Mouse (Mus musculus): Measurements from ENCODE around the gene Uqcc2.
A peak's percentile ranks its signal among the peaks of the same experiment; 100 is the strongest.

Gene Uqcc2

DNA sequence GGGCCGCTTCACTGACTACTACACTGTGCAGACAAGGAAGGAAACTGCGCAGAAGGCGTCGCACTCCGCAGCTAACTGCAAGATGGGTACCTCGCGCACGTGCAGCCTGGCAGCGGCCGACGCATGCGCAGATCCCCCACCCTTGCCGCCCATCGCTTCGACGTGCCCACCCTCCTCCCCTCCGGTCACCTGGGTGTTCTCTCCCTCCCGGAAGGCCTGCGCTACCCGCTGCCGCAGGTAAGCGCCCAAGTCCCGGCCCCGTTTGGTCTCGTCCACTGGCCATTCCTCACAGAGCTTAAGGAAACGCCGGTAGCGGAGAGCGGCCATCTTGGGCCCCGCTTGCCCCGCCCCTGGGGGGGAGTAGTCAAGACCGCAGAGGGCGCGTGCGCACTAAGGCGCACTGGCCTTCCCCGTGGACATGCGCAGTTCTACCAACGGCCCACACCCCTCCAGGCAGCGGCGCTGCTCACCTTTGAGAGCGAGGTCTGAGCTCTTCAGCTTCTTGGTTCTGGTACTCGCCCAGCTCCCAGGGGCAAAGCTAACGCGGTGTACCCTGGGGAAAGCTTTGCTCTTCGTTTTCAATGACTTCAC lies at the start of gene Uqcc2:
Uqcc2 (minus strand) TSS at position 366 of the 591 bp plus-strand sequence.
- peak; percentile 99 to 100 for DNase-seq (ENCODE audit: inconsistent age in 2 of 2, low spot score in 1 of 2)

DNA sequence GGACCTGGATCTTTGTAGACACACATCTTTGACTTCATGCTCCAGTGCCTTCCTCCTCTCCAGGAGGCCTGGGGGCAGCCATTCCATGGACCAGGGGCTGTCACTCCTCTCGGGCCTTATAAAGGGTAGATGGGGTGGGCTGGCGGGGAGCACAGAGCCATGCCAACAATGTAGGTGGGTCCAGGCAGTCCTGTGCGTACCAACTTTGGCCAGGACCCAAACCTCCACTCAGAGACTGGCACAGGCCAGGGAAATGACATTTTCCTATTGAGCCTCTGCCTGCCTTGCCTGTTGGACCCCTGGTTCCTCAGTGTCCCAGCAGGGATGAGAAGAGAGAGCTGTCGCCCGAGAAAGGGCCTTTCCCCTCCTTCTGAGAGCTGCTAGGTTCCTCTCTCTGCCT lies 48.7 kb upstream of the Uqcc2 start:
- no peak for DNase-seq (ENCODE audit: inconsistent age in 2 of 2, low spot score in 1 of 2)

DNA sequence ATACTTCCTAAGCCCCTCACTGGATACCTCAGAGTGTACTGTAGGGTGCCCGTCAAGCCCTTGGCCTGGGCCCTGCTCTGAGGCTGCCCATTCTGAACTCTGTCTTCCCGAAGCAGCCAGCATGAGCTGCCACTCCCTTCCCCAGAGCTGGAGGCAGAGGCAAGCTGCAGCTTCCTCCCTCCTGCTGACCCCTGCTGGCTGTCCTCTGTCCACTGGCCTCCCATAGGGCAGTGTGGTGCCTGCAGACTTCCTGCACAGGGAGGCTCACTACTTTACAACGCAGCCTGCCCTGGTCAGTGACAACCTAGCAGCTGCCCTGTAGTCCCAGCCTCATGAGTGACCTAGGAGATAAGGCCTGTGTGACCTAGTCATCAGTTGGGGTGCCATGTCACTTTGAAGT lies 48.0 kb upstream of the Uqcc2 start:
- DNase-seq (ENCODE audit: inconsistent age in 2 of 2, low spot score in 1 of 2), result peak in 1 of 2 experiments; percentile 69

DNA sequence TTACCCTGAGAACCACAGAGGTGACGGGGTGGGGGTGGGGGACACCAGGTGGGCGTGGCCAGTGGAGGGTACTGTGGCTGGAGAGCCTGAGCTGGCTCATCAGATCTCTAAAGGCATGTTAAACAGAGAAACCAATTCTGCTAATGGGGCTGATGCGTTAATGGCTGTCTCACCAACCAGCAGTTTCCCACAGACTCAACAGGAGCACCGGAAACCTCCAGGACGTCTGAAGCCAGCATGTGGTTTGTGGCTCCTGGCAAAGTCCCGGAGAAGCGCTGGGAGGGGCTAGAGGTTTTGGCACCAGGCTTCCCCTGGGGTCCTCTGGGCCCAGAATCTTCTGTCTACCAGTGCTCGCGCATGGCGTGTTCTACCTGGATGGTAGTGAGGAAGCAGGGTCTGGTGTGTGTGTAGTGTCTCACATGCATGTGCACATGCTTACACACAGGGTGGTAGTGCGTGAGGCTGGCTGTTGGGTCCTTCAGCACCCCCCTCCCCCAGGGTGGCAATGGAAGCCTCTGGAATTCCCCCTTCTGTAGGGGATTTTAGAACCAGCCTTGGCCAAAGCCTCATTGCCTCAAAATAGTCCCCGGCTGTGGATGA lies 46.1 kb upstream of the Uqcc2 start:
- no peak for DNase-seq (ENCODE audit: inconsistent age in 2 of 2, low spot score in 1 of 2)

- DNase-seq (ENCODE audit: inconsistent age in 2 of 2, low spot score in 1 of 2), result no peak
Observed at GRCm38 (mm10) chr17:27178427-27179177, 44.9 kb upstream of the Uqcc2 start.

DNA sequence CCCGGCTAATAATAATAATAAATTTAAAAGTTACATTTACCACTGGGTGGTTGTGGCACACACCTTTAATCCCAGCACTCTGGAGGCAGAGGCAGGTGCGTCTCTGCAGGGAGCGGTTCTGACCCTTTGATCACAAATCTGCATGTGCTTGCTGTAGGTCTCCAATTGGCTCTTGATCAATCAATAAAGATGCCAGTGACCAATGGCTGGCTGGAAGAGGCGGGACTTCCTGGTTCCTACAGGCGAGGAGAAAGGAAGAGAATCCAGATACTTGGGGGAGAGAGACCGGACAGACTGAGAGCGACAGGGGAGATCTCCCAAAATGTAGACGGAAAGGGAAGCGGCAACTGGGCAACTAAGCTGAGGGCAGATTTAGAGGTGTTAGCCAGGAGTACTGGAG lies 44.3 kb upstream of the Uqcc2 start:
- DNase-seq (ENCODE audit: inconsistent age in 2 of 2, low spot score in 1 of 2), result no peak

GRCm38 (mm10) chr17:27176754-27177153 lies 43.0 kb upstream of the Uqcc2 start:
- no peak for DNase-seq (ENCODE audit: inconsistent age in 2 of 2, low spot score in 1 of 2)

- DNase-seq (ENCODE audit: inconsistent age in 2 of 2, low spot score in 1 of 2), result no peak
Observed at GRCm38 (mm10) chr17:27176287-27176686, 42.6 kb upstream of the Uqcc2 start.

GRCm38 (mm10) chr17:27175196-27175874 lies 41.6 kb upstream of the Uqcc2 start:
- no peak for DNase-seq (ENCODE audit: inconsistent age in 2 of 2, low spot score in 1 of 2)

- DNase-seq (ENCODE audit: inconsistent age in 2 of 2, low spot score in 1 of 2), result no peak
Observed at GRCm38 (mm10) chr17:27173715-27174114, 40.0 kb upstream of the Uqcc2 start.

- DNase-seq (ENCODE audit: inconsistent age in 2 of 2, low spot score in 1 of 2), result no peak
Observed at GRCm38 (mm10) chr17:27172459-27172858, 38.7 kb upstream of the Uqcc2 start.

DNA sequence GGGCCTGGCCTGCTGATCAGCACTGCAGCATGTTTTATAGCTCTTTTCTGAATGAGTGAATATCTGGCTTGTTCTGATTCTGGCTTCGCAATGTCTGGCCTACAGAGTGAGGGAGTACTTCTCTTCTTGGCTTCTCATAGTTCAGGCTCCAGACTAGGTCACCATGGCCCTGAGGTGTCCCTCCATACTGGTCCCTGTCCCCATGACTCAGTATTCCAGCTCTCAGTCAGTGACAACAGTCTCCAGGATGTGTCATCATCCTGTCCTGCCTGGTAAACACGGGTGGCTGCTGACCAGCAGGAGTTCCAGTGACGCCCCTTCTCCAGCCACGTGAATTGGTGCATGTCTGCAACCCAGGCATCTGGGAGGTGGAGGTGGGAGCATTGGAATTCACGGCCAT lies 37.4 kb upstream of the Uqcc2 start:
- DNase-seq (ENCODE audit: inconsistent age in 2 of 2, low spot score in 1 of 2), result peak; percentile 73 to 86

DNA sequence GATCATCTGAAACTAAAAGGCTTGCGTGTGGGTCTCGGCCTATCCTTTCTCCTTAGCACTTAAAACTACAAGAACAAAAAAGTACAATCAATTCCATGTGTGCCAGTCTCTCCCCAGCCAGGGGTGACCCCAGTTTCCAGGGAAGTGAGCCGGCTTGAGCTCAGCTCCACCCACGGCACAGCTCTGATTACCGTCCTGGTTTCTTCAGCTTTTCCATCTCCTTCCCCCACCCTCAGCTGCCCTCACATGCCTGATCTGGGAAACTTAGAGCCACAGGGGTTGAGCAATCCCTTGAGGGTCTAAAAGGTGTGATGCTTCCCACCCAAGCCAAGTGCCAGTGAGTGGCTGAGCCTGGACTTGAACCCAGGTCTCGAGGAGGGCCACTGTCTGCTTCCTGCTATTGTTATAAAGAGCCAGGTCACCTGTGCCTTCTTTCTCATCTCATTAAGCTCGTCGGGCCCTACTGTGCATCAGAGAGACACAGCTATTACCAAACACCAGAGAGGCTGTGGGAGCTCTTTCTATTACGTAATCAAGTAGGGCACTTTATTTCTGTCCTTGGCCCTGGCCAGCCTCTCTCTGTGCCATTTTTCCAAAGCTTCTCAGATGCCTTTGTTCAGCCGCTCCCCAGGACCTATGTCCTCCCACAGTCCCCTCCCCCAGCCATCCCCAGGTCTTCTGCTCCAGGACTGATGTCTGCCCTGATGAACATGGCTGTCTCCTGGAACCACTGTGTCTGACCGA lies 36.4 kb upstream of the Uqcc2 start:
- peak; percentile 60 to 85 for DNase-seq (ENCODE audit: inconsistent age in 2 of 2, low spot score in 1 of 2)

DNA sequence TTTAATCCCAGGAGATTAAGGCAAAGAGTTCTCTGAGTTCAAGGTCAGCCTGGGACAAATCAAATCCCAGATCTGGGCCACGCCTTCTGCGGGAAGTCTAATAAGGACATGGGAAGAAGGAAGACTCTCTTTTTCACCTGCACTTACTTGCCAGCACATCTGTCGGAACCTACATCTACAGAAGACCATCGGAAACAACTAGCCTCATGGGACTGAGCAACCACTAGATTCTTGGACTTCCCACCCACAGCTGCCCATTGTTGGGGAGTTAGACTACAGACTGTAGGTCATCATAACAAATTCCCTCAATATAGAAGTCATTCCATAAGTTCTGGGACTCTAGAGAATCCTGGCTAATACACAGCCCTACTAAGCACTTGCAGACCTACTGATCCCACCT lies 34.9 kb upstream of the Uqcc2 start:
- no peak for DNase-seq (ENCODE audit: inconsistent age in 2 of 2, low spot score in 1 of 2)

- DNase-seq (ENCODE audit: inconsistent age in 2 of 2, low spot score in 1 of 2), result no peak
Observed at GRCm38 (mm10) chr17:27167545-27167944, 33.8 kb upstream of the Uqcc2 start, which contains the start of gene Ip6k3. Gene Ip6k3, minus strand, starts transcription at chr17:27167795.

- no peak for DNase-seq (ENCODE audit: inconsistent age in 2 of 2, low spot score in 1 of 2)
Observed at GRCm38 (mm10) chr17:27166901-27167300, 33.2 kb upstream of the Uqcc2 start.

- DNase-seq (ENCODE audit: inconsistent age in 2 of 2, low spot score in 1 of 2), result peak; percentile 57 to 84
Observed at GRCm38 (mm10) chr17:27165054-27165773, 31.5 kb upstream of the Uqcc2 start.

GRCm38 (mm10) chr17:27160905-27161304 lies 27.2 kb upstream of the Uqcc2 start:
- peak in 1 of 2 experiments; percentile 69 for DNase-seq (ENCODE audit: inconsistent age in 2 of 2, low spot score in 1 of 2)

DNA sequence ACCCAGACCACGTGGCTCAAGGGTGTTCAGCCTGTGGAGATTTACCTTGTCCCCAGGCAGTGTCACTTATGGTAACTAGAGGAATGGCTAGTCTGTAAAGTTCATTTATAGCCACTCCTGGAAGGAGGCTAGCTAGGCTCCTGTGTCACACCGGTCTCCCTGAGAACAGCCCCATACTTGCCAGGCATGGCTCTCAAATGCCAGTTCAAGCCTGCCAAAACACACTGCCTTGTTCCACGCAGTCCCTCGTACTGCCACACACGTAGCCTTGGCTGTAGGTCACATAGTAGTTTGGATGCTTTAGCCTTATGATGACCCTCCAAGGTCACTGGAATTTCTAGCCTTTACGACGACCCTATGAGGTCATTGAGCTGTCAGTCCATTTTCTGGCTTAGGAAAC lies 25.5 kb upstream of the Uqcc2 start:
- DNase-seq (ENCODE audit: inconsistent age in 2 of 2, low spot score in 1 of 2), result no peak

DNA sequence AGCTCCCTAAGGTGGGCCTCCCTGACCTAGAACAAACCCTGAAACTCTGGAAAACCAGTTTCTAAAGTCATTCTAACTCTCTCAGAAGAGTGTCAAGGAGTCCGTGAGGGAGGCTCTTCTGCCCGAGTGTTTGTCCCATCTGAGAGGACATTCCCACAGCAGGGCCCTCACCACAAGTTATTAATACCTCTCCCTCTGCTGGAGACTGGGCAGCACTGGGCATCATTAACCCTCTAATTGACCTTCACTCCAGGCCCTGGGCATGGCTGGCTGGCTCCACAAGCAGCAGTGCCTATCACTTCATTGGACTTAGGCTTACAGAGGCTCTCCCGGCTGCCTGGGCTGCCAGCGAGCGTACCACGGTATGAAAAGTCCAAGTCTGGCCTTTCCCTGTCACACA lies 24.7 kb upstream of the Uqcc2 start:
- DNase-seq (ENCODE audit: inconsistent age in 2 of 2, low spot score in 1 of 2), result no peak
